Mouse (Mus musculus) lung, embryonic 16.5 days (tissue): ENCODE measurements around the gene Tbx21. TPM values are rescaled to one million over a fixed set of nuclear protein-coding genes. Genes with fewer than 3 reads are reported as not detected.

Experiments
- ATAC-seq: fragments of 200-750 bp; cut with Nextera tagmentation; 2 replicates; pipeline ENCODE4 v1.8.0; 2017; ENCODE audit warnings: low read depth, mild to moderate bottlenecking, moderate library complexity
- H3K27ac ChIP-seq: fragments of 300-500 bp; sonication (generic); 2 replicates; pipeline ENCODE4 v1.5.1; 2014; ENCODE audit warnings: mild to moderate bottlenecking, control low read depth, low read length
- H3K27me3 ChIP-seq: fragments of 300-500 bp; sonication (generic); 2 replicates; pipeline ENCODE4 v1.6.1; 2014; ENCODE audit warnings: low read depth, low read length, mixed read lengths; ENCODE audit not compliant: control insufficient read depth, insufficient read depth
- H3K36me3 ChIP-seq: fragments of 300-500 bp; sonication (generic); 2 replicates; pipeline ENCODE4 v1.6.1; 2014; ENCODE audit warnings: low read length; ENCODE audit not compliant: control insufficient read depth, insufficient read depth
- H3K4me1 ChIP-seq: fragments of 300-500 bp; sonication (generic); replicated peaks from 2 replicates; pipeline ENCODE4 v1.6.1; 2014; ENCODE audit warnings: low read length, mixed read lengths; ENCODE audit not compliant: control insufficient read depth, insufficient read depth
- H3K4me2 ChIP-seq: fragments of 300-500 bp; sonication (generic); 2 replicates; pipeline ENCODE4 v1.6.1; 2014; ENCODE audit warnings: low read depth, low read length, control low read depth
- H3K4me3 ChIP-seq: fragments of 300-500 bp; sonication (generic); 2 replicates; pipeline ENCODE4 v1.5.1; 2014; ENCODE audit warnings: mild to moderate bottlenecking, low read length, control low read depth
- H3K9ac ChIP-seq: fragments of 300-500 bp; sonication (generic); 2 replicates; pipeline ENCODE4 v1.6.1; 2014; ENCODE audit warnings: low read length, control low read depth
- H3K9me3 ChIP-seq: fragments of 300-500 bp; sonication (generic); 2 replicates; pipeline ENCODE4 v1.6.1; 2016; ENCODE audit warnings: low read length; ENCODE audit not compliant: control insufficient read depth
- WGBS: fragments of 180-500 bp; shearing (Covaris S2); extraction: QIAGEN DNeasy Blood & Tissue Kit; methylation state at CpG from one replicate; pipeline ENCODE4 v1.1.7; 2014; 5-methylcytosine and 5-hydroxymethylcytosine counted together
- polyA plus RNA-seq: library from polyadenylated mRNA; unstranded; fragments of >200 nt; fragmentation: Nextera tagmentation; extraction: Ambion mirVana; gene quantifications from 2 replicates; pipeline ENCODE4 v1.2.1, GENCODE M21; 2015

Gene Tbx21
- polyA plus RNA-seq: 0.21 TPM in 1 of 2 replicates, not detected in the other

DNA sequence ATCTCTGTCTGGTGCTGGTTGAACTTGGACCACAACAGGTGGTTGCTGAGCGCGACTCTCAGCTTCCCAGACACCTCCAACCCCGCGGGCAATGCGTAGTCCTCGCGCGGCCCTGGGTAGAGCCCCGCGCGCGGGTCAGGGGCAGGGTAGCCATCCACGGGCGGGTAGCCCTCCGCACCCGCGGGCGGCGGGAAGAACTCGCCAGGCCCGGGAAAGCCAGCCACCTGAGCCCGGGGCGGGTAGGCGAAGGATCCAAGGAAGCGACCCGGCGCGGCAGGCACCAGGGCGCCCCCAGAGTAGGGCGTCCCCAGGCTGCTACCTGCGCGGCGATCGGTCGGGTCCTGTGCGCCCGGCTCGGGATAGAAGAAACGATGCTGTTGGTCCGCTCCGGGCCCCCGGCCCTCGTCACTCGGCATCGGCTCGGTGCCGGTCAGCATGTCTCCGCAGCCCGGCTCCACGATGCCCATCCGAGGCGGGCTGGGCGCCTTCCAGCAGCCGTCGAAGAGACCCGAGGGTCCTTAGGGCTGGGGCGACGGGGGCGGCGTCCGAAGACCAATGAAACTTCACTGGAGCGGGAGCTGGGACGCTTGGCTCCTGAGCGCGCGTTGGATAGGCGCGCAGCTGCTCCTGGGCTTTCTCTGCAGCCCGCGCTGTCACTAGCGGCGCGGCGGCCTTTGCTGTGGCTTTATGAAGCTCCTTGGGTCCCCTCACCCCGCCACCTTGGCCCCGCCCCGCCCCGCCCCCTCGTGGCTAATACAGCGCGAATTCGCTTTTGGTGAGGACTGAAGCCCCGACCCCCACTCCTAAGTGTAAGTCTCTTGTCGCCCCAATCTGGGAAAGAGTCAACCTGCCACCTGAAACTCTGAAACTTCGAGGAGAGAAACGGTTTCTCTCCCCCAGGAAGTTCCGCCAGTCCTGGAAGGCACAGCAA lies at the start of gene Tbx21:
Gene Tbx21 (minus strand): TSS at position 661 of the 931 bp plus-strand sequence.
- 0 out of 2 replicates have a peak, but pooled peaks have one; percentile 26 for ATAC-seq
- H3K27ac ChIP-seq: no peak within 1 kb of the TSS
- WGBS: 0% methylated on average over 86 of the region's 87 CpGs
- peak within 1 kb of the TSS; percentile 37; the same call in 1 of the 2 replicates for H3K9ac ChIP-seq
- no peaks in the 10 kb centered on the region for H3K9me3 ChIP-seq
- H3K4me2 ChIP-seq: peak within 1 kb of the TSS; percentile 65
- peak within 1 kb of the TSS; percentile 50 for H3K4me3 ChIP-seq
- peaks cover 56% of the 10 kb centered on the region for H3K27me3 ChIP-seq
- no peaks in the 10 kb centered on the region for H3K36me3 ChIP-seq
- H3K4me1 ChIP-seq: peaks cover 10% of the 10 kb centered on the region

DNA sequence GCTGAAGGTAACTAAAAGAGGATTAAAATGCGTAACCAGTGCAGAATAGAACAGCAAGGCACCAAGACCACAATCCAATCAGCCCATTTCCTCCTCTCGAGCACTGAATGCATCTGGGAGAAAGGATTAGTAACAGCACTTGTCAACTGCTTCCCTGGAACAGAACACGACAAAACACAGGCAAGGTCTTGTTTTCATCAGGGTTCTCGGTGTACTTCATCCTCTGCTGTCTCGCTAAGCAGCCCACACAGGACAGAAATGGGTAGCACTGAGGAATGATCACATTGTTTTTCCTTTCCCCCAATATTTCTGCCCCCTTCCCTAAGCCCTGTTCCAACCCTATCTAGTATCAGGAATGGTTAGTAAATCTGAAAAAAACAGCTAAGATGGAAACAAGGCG lies 45.2 kb upstream of the Tbx21 start:
- no peak overlapping the region for H3K4me3 ChIP-seq
- no peak overlapping the region for H3K4me2 ChIP-seq
- peaks cover 65% of the 10 kb centered on the region for H3K36me3 ChIP-seq
- no peaks in the 10 kb centered on the region for H3K27me3 ChIP-seq
- H3K9me3 ChIP-seq: no peaks in the 10 kb centered on the region
- no peaks in the 10 kb centered on the region for H3K4me1 ChIP-seq
- ATAC-seq: no peak
- H3K9ac ChIP-seq: no peak overlapping the region
- 86% methylated on average over 6 of the region's 6 CpGs for WGBS
- H3K27ac ChIP-seq: no peak overlapping the region

- Histone ChIP-seq H3K9me3 (no peaks in the 10 kb centered on the region), H3K27ac (no peak overlapping the region), H3K4me1 (peaks cover 10% of the 10 kb centered on the region), H3K4me2 (no peak overlapping the region), H3K36me3 (peaks cover 36% of the 10 kb centered on the region), H3K9ac (no peak overlapping the region), H3K27me3 (no peaks in the 10 kb centered on the region), H3K4me3 (no peak overlapping the region)
- 75% methylated on average over 7 of the region's 7 CpGs for WGBS
- ATAC-seq: no peak
These were observed 41.9 kb upstream of the Tbx21 start for GRCm38 (mm10) chr11:97156999-97157398.

GRCm38 (mm10) chr11:97152662-97153287 lies 37.6 kb upstream of the Tbx21 start:
- no peak overlapping the region for H3K4me2 ChIP-seq
- ATAC-seq: no peak
- peaks cover 24% of the 10 kb centered on the region for H3K4me1 ChIP-seq
- no peak overlapping the region for H3K4me3 ChIP-seq
- H3K27ac ChIP-seq: no peak overlapping the region
- H3K36me3 ChIP-seq: peaks cover 10% of the 10 kb centered on the region; the same call in 1 of the 2 replicates
- no peak overlapping the region for H3K9ac ChIP-seq
- no peaks in the 10 kb centered on the region for H3K27me3 ChIP-seq
- WGBS: 25% methylated on average over 10 of the region's 10 CpGs
- H3K9me3 ChIP-seq: no peaks in the 10 kb centered on the region

GRCm38 (mm10) chr11:97152023-97152426 lies 36.9 kb upstream of the Tbx21 start:
- WGBS: 3% methylated on average over 11 of the region's 11 CpGs
- Histone ChIP-seq H3K4me2 (peak overlapping the region; percentile 78), H3K9me3 (no peaks in the 10 kb centered on the region), H3K27me3 (no peaks in the 10 kb centered on the region), H3K4me1 (peaks cover 24% of the 10 kb centered on the region), H3K27ac (no peak overlapping the region), H3K36me3 (peaks cover 4% of the 10 kb centered on the region; the same call in 1 of the 2 replicates), H3K4me3 (peak overlapping the region; percentile 78), H3K9ac (peak overlapping the region; percentile 74; the same call in 1 of the 2 replicates)
- no peak for ATAC-seq

- peak within 1 kb of the TSS; percentile 78 for H3K4me3 ChIP-seq
- H3K4me1 ChIP-seq: peaks cover 28% of the 10 kb centered on the region
- under 1% methylated on average over 32 of the region's 64 CpGs for WGBS
- H3K36me3 ChIP-seq: peaks cover 3% of the 10 kb centered on the region; the same call in 1 of the 2 replicates
- H3K27me3 ChIP-seq: no peaks in the 10 kb centered on the region
- peak; percentile 19 for ATAC-seq
- H3K9me3 ChIP-seq: no peaks in the 10 kb centered on the region
- peak within 1 kb of the TSS; percentile 93 for H3K27ac ChIP-seq
- H3K9ac ChIP-seq: peak within 1 kb of the TSS; percentile 74
- peak within 1 kb of the TSS; percentile 78 for H3K4me2 ChIP-seq
These were observed 36.2 kb upstream of the Tbx21 start, which contains the start of gene Tbkbp1 for GRCm38 (mm10) chr11:97151343-97151801. Gene Tbkbp1 (minus strand): TSS chr11:97151495.

- Histone ChIP-seq H3K4me3 (peak overlapping the region; percentile 78), H3K9ac (peak overlapping the region; percentile 74), H3K36me3 (no peaks in the 10 kb centered on the region), H3K27ac (peak overlapping the region; percentile 93), H3K27me3 (no peaks in the 10 kb centered on the region), H3K4me2 (peak overlapping the region; percentile 78), H3K9me3 (no peaks in the 10 kb centered on the region), H3K4me1 (peaks cover 30% of the 10 kb centered on the region)
- WGBS: under 1% methylated on average over 76 of the region's 102 CpGs
- peak; percentile 80 for ATAC-seq
These were observed 35.5 kb upstream of the Tbx21 start for GRCm38 (mm10) chr11:97150411-97151330.

- WGBS: under 1% methylated on average over 14 of the region's 14 CpGs
- peak overlapping the region; percentile 78 for H3K4me3 ChIP-seq
- H3K4me2 ChIP-seq: peak overlapping the region; percentile 78
- H3K4me1 ChIP-seq: peaks cover 30% of the 10 kb centered on the region
- peak overlapping the region; percentile 93 for H3K27ac ChIP-seq
- no peaks in the 10 kb centered on the region for H3K9me3 ChIP-seq
- H3K36me3 ChIP-seq: peaks cover 3% of the 10 kb centered on the region; the same call in 1 of the 2 replicates
- H3K27me3 ChIP-seq: no peaks in the 10 kb centered on the region
- peak; percentile 73 for ATAC-seq
- peak overlapping the region; percentile 74 for H3K9ac ChIP-seq
These were observed 34.9 kb upstream of the Tbx21 start for GRCm38 (mm10) chr11:97149995-97150410.
